Mouse (Mus musculus) midbrain, embryonic 14.5 days (tissue): ENCODE data around the gene Mgea5. TPM values are rescaled to one million over a fixed set of nuclear protein-coding genes. Genes with fewer than 3 reads are reported as not detected.

Experiments
- ATAC-seq: fragments of 200-750 bp; cut with Nextera tagmentation; 2 replicates; pipeline ENCODE4 v1.8.0; 2017; ENCODE audit warnings: moderate number of reproducible peaks, moderate library complexity; ENCODE audit not compliant: low FRiP score, low TSS enrichment
- DNase-seq: peaks from one replicate; pipeline ENCODE4 v3.0.0-alpha.2; 2015
- H3K27ac ChIP-seq: fragments of 300-500 bp; sonication (generic); replicated peaks from 2 replicates; pipeline ENCODE4 v1.5.1; 2014; ENCODE audit warnings: mild to moderate bottlenecking, low read depth, low read length, moderate library complexity
- H3K27me3 ChIP-seq: fragments of 300-500 bp; sonication (generic); 2 replicates; pipeline ENCODE4 v1.6.1; 2014; ENCODE audit warnings: low read length, control low read depth, mixed read lengths; ENCODE audit not compliant: control insufficient read depth, insufficient read depth
- H3K36me3 ChIP-seq: fragments of 300-500 bp; sonication (generic); 2 replicates; pipeline ENCODE4 v1.6.1; 2014; ENCODE audit warnings: low read length, control low read depth; ENCODE audit not compliant: control insufficient read depth, insufficient read depth
- H3K4me1 ChIP-seq: fragments of 300-500 bp; sonication (generic); 2 replicates; pipeline ENCODE4 v1.6.1; 2014; ENCODE audit warnings: mild to moderate bottlenecking, antibody characterized with exemption, low read length, control low read depth; ENCODE audit not compliant: control insufficient read depth, insufficient read depth
- H3K4me2 ChIP-seq: fragments of 300-500 bp; sonication (generic); 2 replicates; pipeline ENCODE4 v1.6.1; 2014; ENCODE audit warnings: mild to moderate bottlenecking, low read length, moderate library complexity
- H3K4me3 ChIP-seq: fragments of 300-500 bp; sonication (generic); replicated peaks from 2 replicates; pipeline ENCODE4 v1.5.1; 2014; ENCODE audit warnings: low read depth, low read length
- H3K9ac ChIP-seq: fragments of 300-500 bp; sonication (generic); replicated peaks from 2 replicates; pipeline ENCODE4 v1.6.1; 2014; ENCODE audit warnings: mild to moderate bottlenecking, low read length, moderate library complexity
- H3K9me3 ChIP-seq: fragments of 300-500 bp; sonication (generic); 2 replicates; pipeline ENCODE4 v1.6.1; 2016; ENCODE audit warnings: low read length, control low read depth, mixed read lengths; ENCODE audit not compliant: control insufficient read depth
- WGBS: fragments of 180-500 bp; shearing (Covaris S2); extraction: QIAGEN DNeasy Blood & Tissue Kit; methylation state at CpG from one replicate; pipeline ENCODE4 v1.1.7; 2014; 5-methylcytosine and 5-hydroxymethylcytosine counted together
- polyA plus RNA-seq: library from polyadenylated mRNA; unstranded; fragments of >200 nt; fragmentation: Nextera tagmentation; extraction: Ambion mirVana; gene quantifications from 2 replicates; pipeline ENCODE4 v1.2.1, GENCODE M21; 2014

The Mgea5 gene
- polyA plus RNA-seq, 1 experiment from 2014 or later, result 118 TPM

GRCm38 (mm10) chr19:45780350-45780915 lies 3.2 kb downstream of the Mgea5 start:
- Histone ChIP-seq H3K27me3 (no peaks in the 10 kb centered on the region), H3K9ac (0 out of 2 replicates have a peak overlapping the region, but pooled peaks have one; percentile 12), H3K4me1 (peaks cover 24% of the 10 kb centered on the region), H3K4me3 (peak overlapping the region; percentile 100; the same call in 1 of the 2 replicates), H3K9me3 (no peaks in the 10 kb centered on the region), H3K36me3 (peaks cover 42% of the 10 kb centered on the region), H3K27ac (no peak overlapping the region), H3K4me2 (peak overlapping the region; percentile 58)
- ATAC-seq (no peak), DNase-seq (no peak)
- 86% methylated on average over 13 of the region's 13 CpGs for WGBS

GRCm38 (mm10) chr19:45775486-45775885 lies 8.2 kb downstream of the Mgea5 start:
- Histone ChIP-seq H3K27me3 (no peaks in the 10 kb centered on the region), H3K9me3 (no peaks in the 10 kb centered on the region), H3K4me1 (peaks cover 6% of the 10 kb centered on the region), H3K4me3 (no peak overlapping the region), H3K9ac (no peak overlapping the region), H3K4me2 (no peak overlapping the region), H3K27ac (no peak overlapping the region), H3K36me3 (peaks cover 87% of the 10 kb centered on the region)
- WGBS, result 83% methylated on average over 2 of the region's 2 CpGs
- DNase-seq, result no peak
- no peak for ATAC-seq

GRCm38 (mm10) chr19:45771501-45771900 lies 12.1 kb downstream of the Mgea5 start:
- no peaks in the 10 kb centered on the region for H3K4me1 ChIP-seq
- no peaks in the 10 kb centered on the region for H3K9me3 ChIP-seq
- ATAC-seq (no peak), DNase-seq (no peak)
- H3K9ac ChIP-seq, result no peak overlapping the region
- H3K36me3 ChIP-seq, result peaks cover 94% of the 10 kb centered on the region
- no peak overlapping the region for H3K4me2 ChIP-seq
- no peak overlapping the region for H3K4me3 ChIP-seq
- no peaks in the 10 kb centered on the region for H3K27me3 ChIP-seq
- no peak overlapping the region for H3K27ac ChIP-seq
- 97% methylated on average over 5 of the region's 5 CpGs for WGBS

GRCm38 (mm10) chr19:45760810-45761209 lies 22.8 kb downstream of the Mgea5 start:
- DNase-seq (no peak), ATAC-seq (no peak)
- no peak overlapping the region for H3K27ac ChIP-seq

GRCm38 (mm10) chr19:45758671-45759070 lies 25.0 kb downstream of the Mgea5 start:
- Histone ChIP-seq H3K9ac (no peak overlapping the region), H3K4me2 (no peak overlapping the region), H3K9me3 (no peaks in the 10 kb centered on the region), H3K27me3 (no peaks in the 10 kb centered on the region), H3K4me1 (no peaks in the 10 kb centered on the region), H3K27ac (no peak overlapping the region), H3K36me3 (peaks cover 95% of the 10 kb centered on the region), H3K4me3 (no peak overlapping the region)
- 96% methylated on average over 5 of the region's 5 CpGs for WGBS
- ATAC-seq (no peak), DNase-seq (no peak)

More at GRCm38 (mm10) chr19:45760810-45761209, 22.8 kb downstream of the Mgea5 start:
- H3K9ac ChIP-seq, result no peak overlapping the region
- no peaks in the 10 kb centered on the region for H3K27me3 ChIP-seq
- peaks cover 95% of the 10 kb centered on the region for H3K36me3 ChIP-seq
- H3K4me1 ChIP-seq, result no peaks in the 10 kb centered on the region
- H3K4me2 ChIP-seq, result no peak overlapping the region
- no peak overlapping the region for H3K4me3 ChIP-seq
- H3K9me3 ChIP-seq, result no peaks in the 10 kb centered on the region
- WGBS, result 97% methylated on average over 3 of the region's 3 CpGs

- no peaks in the 10 kb centered on the region for H3K9me3 ChIP-seq
- no peak overlapping the region for H3K9ac ChIP-seq
- peaks cover 75% of the 10 kb centered on the region for H3K36me3 ChIP-seq
- H3K4me2 ChIP-seq, result no peak overlapping the region
- no peaks in the 10 kb centered on the region for H3K27me3 ChIP-seq
- ATAC-seq (no peak), DNase-seq (no peak)
- H3K4me3 ChIP-seq, result no peak overlapping the region
- WGBS, result 91% methylated on average over 3 of the region's 3 CpGs
- H3K27ac ChIP-seq, result no peak overlapping the region
- H3K4me1 ChIP-seq, result peaks cover 7% of the 10 kb centered on the region
Observed at GRCm38 (mm10) chr19:45753551-45753950, 30.1 kb downstream of the Mgea5 start.

GRCm38 (mm10) chr19:45751881-45752280 lies 31.8 kb downstream of the Mgea5 start:
- WGBS, result 94% methylated on average over 7 of the region's 7 CpGs
- Histone ChIP-seq H3K4me3 (no peak overlapping the region), H3K27me3 (peaks cover 3% of the 10 kb centered on the region; the same call in 1 of the 2 replicates), H3K27ac (no peak overlapping the region), H3K4me1 (peaks cover 11% of the 10 kb centered on the region), H3K9me3 (no peaks in the 10 kb centered on the region), H3K36me3 (peaks cover 59% of the 10 kb centered on the region), H3K4me2 (no peak overlapping the region), H3K9ac (no peak overlapping the region)
- ATAC-seq, result no peak
- DNase-seq, result no peak

- under 1% methylated on average over 58 of the region's 60 CpGs for whole genome bisulfite sequencing
- H3K36me3 ChIP-seq, result peaks cover 35% of the 10 kb centered on the region
- ATAC-seq (peak; percentile 80), DNase-seq (peak; percentile 94)
- H3K27me3 ChIP-seq, result peaks cover 27% of the 10 kb centered on the region
- peak within 1 kb of the TSS; percentile 96 for H3K4me2 ChIP-seq
- H3K9ac ChIP-seq, result peak within 1 kb of the TSS; percentile 66
- no peaks in the 10 kb centered on the region for H3K9me3 ChIP-seq
- H3K4me3 ChIP-seq, result peak within 1 kb of the TSS; percentile 76
- H3K27ac ChIP-seq, result peak within 1 kb of the TSS; percentile 13; the same call in 1 of the 2 replicates
- H3K4me1 ChIP-seq, result peaks cover 11% of the 10 kb centered on the region
Observed at GRCm38 (mm10) chr19:45749243-45750043, 34.2 kb downstream of the Mgea5 start, which contains the start of gene Npm3. Gene Npm3, minus strand, starts transcription at chr19:45749591.
